Mouse (Mus musculus): ENCODE measurements at regions not wholly inside any gene's neighbourhood (a gene's known extent, or its start where the extent isn't known, plus 50 kb on each side); places are given as distances from the start of the nearest gene placed in this dataset.

DNA sequence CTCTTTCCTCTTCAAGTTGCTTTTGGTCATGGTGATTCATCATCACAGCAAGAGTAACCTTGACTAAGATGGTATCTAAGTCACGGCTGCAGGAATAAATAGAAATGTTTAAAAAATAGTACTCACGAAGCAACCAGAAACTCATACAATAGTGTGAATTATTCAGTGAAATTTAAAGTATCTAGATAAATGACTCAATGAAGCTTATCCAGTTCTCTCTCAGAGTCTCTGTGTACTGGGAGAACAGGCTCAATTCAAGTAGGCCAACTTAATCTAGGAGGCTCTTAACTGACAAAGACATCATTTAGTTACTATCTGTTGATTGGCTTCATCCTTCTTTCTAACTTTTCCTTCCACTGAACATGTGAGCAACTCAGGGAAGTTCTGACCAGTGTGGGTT, 175.5 kb upstream of the Pcdh15 start:
- DNase-seq: no peak

DNA sequence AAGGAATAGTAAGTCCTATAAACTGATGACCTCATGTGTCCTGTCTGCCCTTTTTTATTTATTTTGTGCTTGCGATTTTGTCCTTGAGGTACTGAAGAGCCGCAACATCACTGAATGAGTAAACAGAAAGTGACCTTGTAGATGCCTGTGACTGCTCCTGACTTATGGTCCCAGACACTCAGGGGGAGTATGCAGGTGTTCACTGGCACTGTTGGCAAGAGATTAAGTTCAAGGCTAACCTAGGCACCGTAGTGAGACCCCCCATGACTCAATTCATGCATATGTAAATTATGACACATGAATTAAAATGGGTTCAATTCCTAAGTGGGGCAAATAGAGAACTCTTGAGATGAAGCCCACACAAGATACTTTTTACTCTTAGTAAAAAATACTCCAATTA, 142.2 kb upstream of the Pcdh15 start:
- no peak for DNase-seq

DNA sequence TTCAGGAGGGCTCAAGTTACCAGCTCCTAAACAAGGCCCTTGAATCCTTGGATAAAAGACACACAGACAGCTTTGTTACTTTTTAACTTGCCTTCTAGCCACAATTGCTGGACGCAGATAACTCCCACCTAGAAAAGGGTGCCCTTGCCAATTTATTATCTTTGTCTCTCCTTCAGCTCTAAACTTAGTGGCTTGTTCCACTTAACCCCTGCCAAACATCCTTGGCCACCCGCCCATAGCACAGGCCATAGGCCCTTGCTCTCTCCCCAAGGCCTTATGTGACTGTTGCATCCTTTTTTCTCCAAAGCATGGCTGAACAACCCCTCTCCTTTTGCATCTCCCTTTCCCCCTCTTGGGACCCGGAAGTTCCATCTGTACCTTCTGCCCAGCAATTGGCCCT, 139.1 kb upstream of the Pcdh15 start:
- DNase-seq: no peak

GRCm38 (mm10) chr10:72981359-72981758, 117.8 kb upstream of the Pcdh15 start:
- no peak for DNase-seq

DNA sequence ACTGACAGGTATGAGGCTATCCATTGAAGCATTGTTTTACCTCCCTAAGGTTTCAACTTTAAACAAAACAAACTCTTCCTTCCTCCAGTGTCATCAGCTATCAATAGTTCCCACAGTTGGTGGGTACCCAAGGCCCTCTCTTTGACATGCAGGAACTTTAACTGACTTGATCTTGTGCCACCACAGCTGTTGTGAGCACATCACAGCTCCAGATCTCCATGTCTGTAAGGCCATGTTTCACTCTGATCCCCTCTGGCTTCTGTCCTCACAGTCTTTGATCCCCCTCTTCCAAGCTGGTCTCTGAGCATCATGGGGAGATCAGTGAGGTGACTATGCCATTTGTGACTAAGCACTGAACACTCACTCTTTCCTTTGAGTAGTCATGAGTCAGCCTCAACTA, 110.8 kb upstream of the Pcdh15 start:
- no peak for DNase-seq

- peak; percentile 10 for DNase-seq
These were observed 88.2 kb upstream of the Pcdh15 start for GRCm38 (mm10) chr10:73010897-73011296.

DNA sequence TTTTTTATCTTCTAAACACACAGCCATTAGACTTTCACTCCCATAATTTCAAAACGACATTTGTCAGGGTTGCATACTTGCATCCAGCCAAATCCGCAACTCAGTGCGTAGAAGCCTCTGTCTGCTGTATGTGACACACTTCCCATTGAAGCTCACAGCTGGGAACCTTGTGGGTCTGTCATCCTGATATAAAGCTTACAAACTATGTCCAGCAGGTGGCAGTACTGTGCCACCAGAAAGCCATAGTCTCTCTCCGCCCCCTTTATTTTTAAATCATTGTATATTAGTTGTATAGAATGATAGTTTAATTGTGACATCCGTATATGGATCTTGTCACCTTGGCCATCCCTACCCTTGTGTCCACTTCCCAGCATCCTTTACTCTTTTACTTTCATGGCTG, 87.3 kb upstream of the Pcdh15 start:
- DNase-seq: peak; percentile 36

DNA sequence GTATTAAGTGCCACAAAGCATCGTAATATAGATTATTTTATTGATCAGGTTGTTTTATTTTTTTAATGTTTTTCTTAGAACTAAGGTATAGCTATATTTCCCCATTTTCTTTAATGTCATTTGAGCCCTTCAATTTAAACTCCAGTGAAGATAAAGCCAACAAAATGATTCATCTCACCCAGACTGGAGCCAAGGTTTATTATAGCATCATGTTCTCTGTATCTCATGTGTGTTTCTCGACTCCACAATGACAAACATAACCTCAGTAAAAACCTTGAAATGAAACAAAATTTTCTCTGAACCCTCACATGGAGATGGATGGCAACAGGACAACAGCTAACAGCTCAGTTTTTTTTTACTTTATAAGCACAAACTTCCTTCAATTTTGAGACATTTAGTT, 61.7 kb upstream of the Pcdh15 start:
- DNase-seq: no peak

GRCm38 (mm10) chr10:73039551-73039950, 59.6 kb upstream of the Pcdh15 start:
- no peak for DNase-seq
